Mouse (Mus musculus) megakaryocyte, embryonic 14.5 days (primary cell): ENCODE results near the gene Pqbp1.

Source experiments
- FLI1 ChIP-seq: IDR thresholded peaks from 2 replicates; pipeline ENCODE4 v1.6.1; 2012; ENCODE audit warnings: low read length, inconsistent platforms, mixed read lengths
- GATA1 ChIP-seq: IDR thresholded peaks from 3 replicates; pipeline ENCODE4 v1.6.1; 2012; ENCODE audit warnings: mixed read lengths, low read length, inconsistent platforms, borderline replicate concordance

- no peak for TF ChIP-seq GATA1
- no peak for TF ChIP-seq FLI1
Measured at GRCm38 (mm10) chrX:7869826-7870225, 29.2 kb downstream of the Pqbp1 start.
